Mouse (Mus musculus): ENCODE results near the gene Trim67. TPM values are rescaled to one million over a fixed set of nuclear protein-coding genes. Genes with fewer than 3 reads are reported as not detected.

Gene Trim67
- total RNA-seq, 2 experiments from 2014 or later: not detected

GRCm38 (mm10) chr8:124863163-124863677, 70.3 kb downstream of the Trim67 start:
- ATAC-seq (replicated peaks; ENCODE audit: low FRiP score, low TSS enrichment, poor library complexity, severe bottlenecking): peak; percentile 25; the same call in 1 of the 2 replicates

GRCm38 (mm10) chr8:124863729-124864128, 70.8 kb downstream of the Trim67 start:
- ATAC-seq (replicated peaks; ENCODE audit: low FRiP score, low TSS enrichment, poor library complexity, severe bottlenecking): no peak

- ATAC-seq (replicated peaks; ENCODE audit: low FRiP score, low TSS enrichment, poor library complexity, severe bottlenecking): peak; percentile 50
Measured at GRCm38 (mm10) chr8:124866669-124867068, 73.8 kb downstream of the Trim67 start.

GRCm38 (mm10) chr8:124867126-124867525, 74.2 kb downstream of the Trim67 start:
- ATAC-seq (replicated peaks; ENCODE audit: low FRiP score, low TSS enrichment, poor library complexity, severe bottlenecking): peak; percentile 20; the same call in 1 of the 2 replicates

- ATAC-seq (replicated peaks; ENCODE audit: low FRiP score, low TSS enrichment, poor library complexity, severe bottlenecking): no peak
Measured at GRCm38 (mm10) chr8:124869708-124870107, 76.8 kb downstream of the Trim67 start.

GRCm38 (mm10) chr8:124871474-124871873, 78.6 kb downstream of the Trim67 start:
- ATAC-seq (replicated peaks; ENCODE audit: low FRiP score, low TSS enrichment, poor library complexity, severe bottlenecking): no peak

- ATAC-seq (replicated peaks; ENCODE audit: low FRiP score, low TSS enrichment, poor library complexity, severe bottlenecking): no peak
Measured at GRCm38 (mm10) chr8:124872081-124872480, 79.2 kb downstream of the Trim67 start.

- ATAC-seq (replicated peaks; ENCODE audit: low FRiP score, low TSS enrichment, poor library complexity, severe bottlenecking): no peak
Measured at GRCm38 (mm10) chr8:124872690-124873089, 79.8 kb downstream of the Trim67 start.

- ATAC-seq (replicated peaks; ENCODE audit: low FRiP score, low TSS enrichment, poor library complexity, severe bottlenecking): no peak
Measured at GRCm38 (mm10) chr8:124878141-124878540, 85.2 kb downstream of the Trim67 start.

GRCm38 (mm10) chr8:124878946-124879526, 86.1 kb downstream of the Trim67 start:
- peak; percentile 92 for ATAC-seq (replicated peaks; ENCODE audit: low FRiP score, low TSS enrichment, poor library complexity, severe bottlenecking)

Other genes starting within 250 kb of the Trim67 start
- gene Agt, start 223.4 kb upstream of the Trim67 start, total RNA-seq (2014; fragmentation: Nextera tagmentation): not detected in 2 replicates
- not detected in 2 replicates for gene Agt, start 223.4 kb upstream of the Trim67 start, total RNA-seq (2017)
- not detected in 2 replicates for gene Capn9, start 217.0 kb upstream of the Trim67 start, total RNA-seq (2014; fragmentation: Nextera tagmentation)
- not detected in 2 replicates for gene Capn9, start 217.0 kb upstream of the Trim67 start, total RNA-seq (2017)
- gene 2310022B05Rik, start 129.7 kb upstream of the Trim67 start, total RNA-seq (2014; fragmentation: Nextera tagmentation): 33.5 and 34.7 TPM in 2 replicates
- gene 2310022B05Rik, start 129.7 kb upstream of the Trim67 start, total RNA-seq (2017): 3.7 and 4.4 TPM in 2 replicates
- 64.6 and 73.5 TPM in 2 replicates for gene Ttc13, start 71.1 kb upstream of the Trim67 start, total RNA-seq (2014; fragmentation: Nextera tagmentation)
- gene Ttc13, start 71.1 kb upstream of the Trim67 start, total RNA-seq (2017): 41.7 and 50.7 TPM in 2 replicates
- 20.9 and 32.3 TPM in 2 replicates for gene Arv1, start 71.0 kb upstream of the Trim67 start, total RNA-seq (2014; fragmentation: Nextera tagmentation)
- 3.3 and 4.4 TPM in 2 replicates for gene Arv1, start 71.0 kb upstream of the Trim67 start, total RNA-seq (2017)
- gene Fam89a, start 41.3 kb upstream of the Trim67 start, total RNA-seq (2014; fragmentation: Nextera tagmentation): not detected in 2 replicates
- not detected in 2 replicates for gene Fam89a, start 41.3 kb upstream of the Trim67 start, total RNA-seq (2017)
- gene Gnpat, start 69.9 kb downstream of the Trim67 start, total RNA-seq (2014; fragmentation: Nextera tagmentation): 96.0 and 98.2 TPM in 2 replicates
- 51.5 and 55.6 TPM in 2 replicates for gene Gnpat, start 69.9 kb downstream of the Trim67 start, total RNA-seq (2017)
- gene 2810004N23Rik, start 70.0 kb downstream of the Trim67 start, total RNA-seq (2014; fragmentation: Nextera tagmentation): 55.2 and 62.5 TPM in 2 replicates
- 88.0 and 94.9 TPM in 2 replicates for gene 2810004N23Rik, start 70.0 kb downstream of the Trim67 start, total RNA-seq (2017)
- 10.5 and 12.0 TPM in 2 replicates for gene Exoc8, start 104.6 kb downstream of the Trim67 start, total RNA-seq (2014; fragmentation: Nextera tagmentation)
- 11.8 and 14.8 TPM in 2 replicates for gene Exoc8, start 104.6 kb downstream of the Trim67 start, total RNA-seq (2017)
- gene Sprtn, start 104.8 kb downstream of the Trim67 start, total RNA-seq (2014; fragmentation: Nextera tagmentation): 21.6 and 29.3 TPM in 2 replicates
- gene Sprtn, start 104.8 kb downstream of the Trim67 start, total RNA-seq (2017): 21.5 and 21.7 TPM in 2 replicates
- gene Egln1, start 156.2 kb downstream of the Trim67 start, total RNA-seq (2014; fragmentation: Nextera tagmentation): 12.8 and 16.6 TPM in 2 replicates
- gene Egln1, start 156.2 kb downstream of the Trim67 start, total RNA-seq (2017): 11.7 and 13.6 TPM in 2 replicates
- gene Tsnax, start 219.9 kb downstream of the Trim67 start, total RNA-seq (2014; fragmentation: Nextera tagmentation): 57.8 and 63.6 TPM in 2 replicates
- 73.7 and 83.3 TPM in 2 replicates for gene Tsnax, start 219.9 kb downstream of the Trim67 start, total RNA-seq (2017)

Data from megakaryocyte-erythroid progenitor cell, adult 5-6 weeks (primary cell).